Mouse (Mus musculus) left cerebral cortex, postnatal 10 days (tissue): ENCODE data around the gene Napsa. TPM values are rescaled to one million over a fixed set of nuclear protein-coding genes. Genes with fewer than 3 reads are reported as not detected.

ENCODE experiments used
- DNase-seq, 2 experiments: peaks; one replicate each; pipeline ENCODE4 v3.0.0; 2021 to 2022; ENCODE audit warnings: low spot score in 2 of 2, mixed read lengths in 1 of 2; ENCODE audit errors: extremely low spot score in 1 of 2
- intact Hi-C: fragments of 180-260 bp; cut with DNase I; formaldehyde crosslinking; loops from one replicate; pipeline ENCODE4 v1.15.1; 2025
- total RNA-seq, 2 experiments: library from RNA; stranded (reverse); gene quantifications; 2 replicates each; pipeline ENCODE4 v1.2.3; 2021

The Napsa gene
- total RNA-seq, 2 experiments from 2014 or later, result 0.32 TPM; not detected in 1

- intact Hi-C loops, result no loop called here
- DNase-seq, result peak; percentile 67 to 86
These were observed 17.0 kb downstream of the Napsa start for GRCm38 (mm10) chr7:44589149-44589548.

GRCm38 (mm10) chr7:44589946-44590345 is 17.8 kb downstream of the Napsa start:
- DNase-seq, result peak; percentile 35 to 55
- intact Hi-C loops, result no loop called here

GRCm38 (mm10) chr7:44590402-44591347 is 18.5 kb downstream of the Napsa start, which contains the start of gene Kcnc3:
Kcnc3 (plus strand) TSS chr7:44590664.
- peak; percentile 95 for DNase-seq
- intact Hi-C loops, result no loop called here

- DNase-seq, result peak in 1 of 2 experiments; percentile 62
- intact Hi-C loops, result no loop called here
These were observed 19.4 kb downstream of the Napsa start for GRCm38 (mm10) chr7:44591348-44592116.

GRCm38 (mm10) chr7:44593051-44593450 is 20.9 kb downstream of the Napsa start:
- DNase-seq, result peak in 1 of 2 experiments; percentile 42
- intact Hi-C loops, result no loop called here

GRCm38 (mm10) chr7:44593775-44594174 is 21.6 kb downstream of the Napsa start:
- intact Hi-C loops, result no loop called here

GRCm38 (mm10) chr7:44594291-44594690 is 22.1 kb downstream of the Napsa start:
- peak; percentile 49 to 52 for DNase-seq
- intact Hi-C loops, result no loop called here

More at GRCm38 (mm10) chr7:44593775-44594174, 21.6 kb downstream of the Napsa start:
- DNase-seq, result peak; percentile 87 to 93

GRCm38 (mm10) chr7:44595131-44595561 is 23.0 kb downstream of the Napsa start:
- intact Hi-C loops, result no loop called here
- DNase-seq, result no peak

- intact Hi-C loops, result no loop called here
- no peak for DNase-seq
These were observed 23.9 kb downstream of the Napsa start for GRCm38 (mm10) chr7:44596051-44596450.

GRCm38 (mm10) chr7:44596996-44597538 is 24.9 kb downstream of the Napsa start:
- intact Hi-C loops, result no loop called here

GRCm38 (mm10) chr7:44597666-44598065 is 25.5 kb downstream of the Napsa start:
- no peak for DNase-seq
- intact Hi-C loops, result no loop called here

More at GRCm38 (mm10) chr7:44596996-44597538, 24.9 kb downstream of the Napsa start:
- no peak for DNase-seq

GRCm38 (mm10) chr7:44598336-44598735 is 26.2 kb downstream of the Napsa start:
- no peak for DNase-seq
- intact Hi-C loops, result no loop called here

- intact Hi-C loops, result no loop called here
- no peak for DNase-seq
These were observed 28.6 kb downstream of the Napsa start for GRCm38 (mm10) chr7:44600691-44601262.

- DNase-seq, result peak in 1 of 2 experiments; percentile 32
- intact Hi-C loops, result no loop called here
These were observed 29.5 kb downstream of the Napsa start for GRCm38 (mm10) chr7:44601646-44602045.

- peak; percentile 43 to 81 for DNase-seq
- intact Hi-C loops, result no loop called here
These were observed 30.3 kb downstream of the Napsa start for GRCm38 (mm10) chr7:44602443-44602842.

- intact Hi-C loops, result no loop called here
- DNase-seq, result peak in 1 of 2 experiments; percentile 26
These were observed 31.1 kb downstream of the Napsa start for GRCm38 (mm10) chr7:44603186-44603855.

GRCm38 (mm10) chr7:44604139-44604606 is 32.0 kb downstream of the Napsa start:
- DNase-seq, result peak in 1 of 2 experiments; percentile 65

GRCm38 (mm10) chr7:44604619-44605018 is 32.4 kb downstream of the Napsa start:
- no peak for DNase-seq
- intact Hi-C loops, result no loop called here

More at GRCm38 (mm10) chr7:44604139-44604606, 32.0 kb downstream of the Napsa start:
- intact Hi-C loops, result no loop called here
